Mouse (Mus musculus) intestine, postnatal 0 days (tissue): Measurements from ENCODE around the gene Gata2. TPM values are rescaled to one million over a fixed set of nuclear protein-coding genes. Genes with fewer than 3 reads are reported as not detected.

Experiments used
- ATAC-seq: fragments of 200-750 bp; cut with Nextera tagmentation; 2 replicates; pipeline ENCODE4 v1.8.0; 2017; ENCODE audit warnings: mild to moderate bottlenecking, moderate TSS enrichment, moderate library complexity
- H3K27ac ChIP-seq: fragments of 300-500 bp; sonication (generic); 2 replicates; pipeline ENCODE4 v1.5.1; 2014; ENCODE audit warnings: mild to moderate bottlenecking, low read depth, low read length, moderate library complexity
- H3K27me3 ChIP-seq: fragments of 300-500 bp; sonication (generic); replicated peaks from 2 replicates; pipeline ENCODE4 v1.6.1; 2014; ENCODE audit warnings: low read length, mixed read lengths; ENCODE audit not compliant: control insufficient read depth, insufficient read depth
- H3K36me3 ChIP-seq: fragments of 300-500 bp; sonication (generic); 2 replicates; pipeline ENCODE4 v1.6.1; 2014; ENCODE audit warnings: mild to moderate bottlenecking, moderate library complexity; ENCODE audit not compliant: control insufficient read depth, insufficient read depth
- H3K4me1 ChIP-seq: fragments of 300-500 bp; sonication (generic); replicated peaks from 2 replicates; pipeline ENCODE4 v1.6.1; 2014; ENCODE audit warnings: antibody characterized with exemption, low read length, mixed read lengths; ENCODE audit not compliant: control insufficient read depth, insufficient read depth
- H3K4me2 ChIP-seq: fragments of 300-500 bp; sonication (generic); replicated peaks from 2 replicates; pipeline ENCODE4 v1.6.1; 2014; ENCODE audit warnings: low read depth, mild to moderate bottlenecking, moderate library complexity
- H3K4me3 ChIP-seq: fragments of 300-500 bp; sonication (generic); 2 replicates; pipeline ENCODE4 v1.5.1; 2014; ENCODE audit warnings: low read depth, low read length
- H3K9ac ChIP-seq: fragments of 300-500 bp; sonication (generic); 2 replicates; pipeline ENCODE4 v1.6.1; 2014; ENCODE audit warnings: mild to moderate bottlenecking, low read depth, low read length
- H3K9me3 ChIP-seq: fragments of 300-500 bp; sonication (generic); 2 replicates; pipeline ENCODE4 v1.6.1; 2016; ENCODE audit warnings: mixed run types; ENCODE audit not compliant: control insufficient read depth
- CTCF ChIP-seq: sonication (generic); IDR thresholded peaks from 2 replicates; pipeline ENCODE4 v1.5.1; 2016; ENCODE audit warnings: low read depth, mild to moderate bottlenecking, control low read depth, antibody characterized with exemption, moderate library complexity
- WGBS: fragments of 180-500 bp; shearing (Covaris S2); extraction: QIAGEN DNeasy Blood & Tissue Kit; methylation state at CpG from one replicate; pipeline ENCODE4 v1.1.7; 2014; 5-methylcytosine and 5-hydroxymethylcytosine counted together
- polyA plus RNA-seq: library from polyadenylated mRNA; unstranded; fragments of >200 nt; fragmentation: Nextera tagmentation; extraction: Ambion mirVana; gene quantifications from 2 replicates; pipeline ENCODE4 v1.2.1, GENCODE M21; 2015

Gata2 gene
- 3.5 and 3.7 TPM in 2 replicates for polyA plus RNA-seq

DNA sequence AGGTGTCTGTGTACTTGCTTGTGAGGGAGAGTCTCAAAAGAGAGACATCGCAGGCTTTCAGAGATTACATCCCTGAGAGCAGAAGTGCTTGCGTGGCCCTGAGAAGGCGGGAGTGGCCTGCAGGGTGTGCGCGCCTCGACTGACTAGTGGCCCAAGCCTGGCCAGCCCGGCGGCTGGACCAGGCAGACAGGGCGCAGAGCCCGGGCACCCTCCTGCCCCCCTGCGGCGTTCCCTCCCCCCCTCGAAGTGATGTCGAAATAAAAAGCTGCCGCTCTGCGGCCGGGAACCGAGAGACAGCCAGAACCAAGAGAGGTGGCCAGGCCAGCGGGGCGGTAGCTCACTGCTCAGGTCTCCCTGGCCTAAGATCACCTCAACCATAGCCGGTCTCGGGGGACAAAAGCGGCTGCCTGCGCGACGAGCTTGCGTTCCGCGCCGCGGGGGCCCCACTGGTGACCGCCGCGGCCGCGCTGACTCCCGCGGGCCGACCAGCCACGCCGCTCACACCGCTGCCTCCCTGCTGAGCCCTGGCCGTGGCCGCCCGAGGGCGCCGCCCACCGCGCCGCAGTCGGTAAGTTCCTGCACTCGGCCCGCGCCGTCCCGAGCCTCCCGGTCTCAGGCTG lies at the start of gene Gata2:
Gene Gata2 (plus strand): TSS at position 459 of the 620 bp plus-strand sequence.
- 3% methylated on average over 42 of the region's 57 CpGs for WGBS
- no peak within 1 kb of the TSS for H3K9ac ChIP-seq
- peak within 1 kb of the TSS; percentile 42 for H3K4me3 ChIP-seq
- H3K4me1 ChIP-seq: peaks cover 11% of the 10 kb centered on the region; the same call in 1 of the 2 replicates
- H3K27me3 ChIP-seq: peaks cover 100% of the 10 kb centered on the region
- H3K27ac ChIP-seq: no peak within 1 kb of the TSS
- peak; percentile 38 for TF ChIP-seq CTCF
- peak within 1 kb of the TSS; percentile 65 for H3K4me2 ChIP-seq
- H3K9me3 ChIP-seq: no peaks in the 10 kb centered on the region
- no peaks in the 10 kb centered on the region for H3K36me3 ChIP-seq
- ATAC-seq: no peak

DNA sequence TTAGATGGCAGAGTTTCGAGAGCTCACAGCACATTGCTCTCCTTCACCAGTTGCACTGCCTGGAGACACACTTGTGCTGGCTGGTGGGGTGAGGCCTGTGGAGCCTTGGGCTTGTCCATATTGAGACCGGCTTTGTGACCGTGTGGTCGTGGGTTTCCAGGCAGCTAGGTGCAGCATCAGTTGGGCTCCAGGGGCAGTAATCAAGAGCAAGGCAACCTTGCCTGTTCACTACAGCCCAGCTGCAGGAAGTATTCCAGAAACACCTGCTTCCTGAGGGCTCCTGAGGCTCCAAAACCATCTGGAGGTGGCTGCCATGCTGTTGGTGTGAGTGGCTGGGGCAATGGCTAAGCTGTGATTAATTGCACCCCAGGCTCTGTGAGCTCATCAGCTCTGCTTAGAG lies 47.9 kb upstream of the Gata2 start:
- TF ChIP-seq CTCF: no peak
- H3K27ac ChIP-seq: no peak overlapping the region
- H3K9me3 ChIP-seq: no peaks in the 10 kb centered on the region
- ATAC-seq: no peak
- H3K4me2 ChIP-seq: no peak overlapping the region
- H3K4me1 ChIP-seq: no peaks in the 10 kb centered on the region
- 79% methylated on average over 4 of the region's 4 CpGs for WGBS
- no peaks in the 10 kb centered on the region for H3K36me3 ChIP-seq
- no peak overlapping the region for H3K9ac ChIP-seq
- no peaks in the 10 kb centered on the region for H3K27me3 ChIP-seq
- no peak overlapping the region for H3K4me3 ChIP-seq

- TF ChIP-seq CTCF: no peak
- H3K4me1 ChIP-seq: no peaks in the 10 kb centered on the region
- WGBS: 70% methylated on average over 8 of the region's 8 CpGs
- H3K9me3 ChIP-seq: no peaks in the 10 kb centered on the region
- no peak overlapping the region for H3K27ac ChIP-seq
- ATAC-seq: no peak
- no peaks in the 10 kb centered on the region for H3K27me3 ChIP-seq
- no peak overlapping the region for H3K9ac ChIP-seq
- H3K36me3 ChIP-seq: no peaks in the 10 kb centered on the region
- H3K4me2 ChIP-seq: no peak overlapping the region
- no peak overlapping the region for H3K4me3 ChIP-seq
Observed at GRCm38 (mm10) chr6:88146576-88146975, 47.1 kb upstream of the Gata2 start.

- no peaks in the 10 kb centered on the region for H3K9me3 ChIP-seq
- no peak for ATAC-seq
- H3K9ac ChIP-seq: no peak overlapping the region
- TF ChIP-seq CTCF: no peak
- no peaks in the 10 kb centered on the region for H3K4me1 ChIP-seq
- no peak overlapping the region for H3K4me3 ChIP-seq
- no peak overlapping the region for H3K27ac ChIP-seq
- no peaks in the 10 kb centered on the region for H3K36me3 ChIP-seq
- WGBS: 77% methylated on average over 14 of the region's 16 CpGs
- H3K4me2 ChIP-seq: 0 out of 2 replicates have a peak overlapping the region, but pooled peaks have one; percentile 6
- H3K27me3 ChIP-seq: no peaks in the 10 kb centered on the region
Observed at GRCm38 (mm10) chr6:88147411-88148003, 46.2 kb upstream of the Gata2 start.

- H3K4me2 ChIP-seq: no peak overlapping the region
- TF ChIP-seq CTCF: peak; percentile 46
- no peak for ATAC-seq
- no peaks in the 10 kb centered on the region for H3K4me1 ChIP-seq
- H3K4me3 ChIP-seq: no peak overlapping the region
- H3K27me3 ChIP-seq: no peaks in the 10 kb centered on the region
- WGBS: 68% methylated on average over 4 of the region's 4 CpGs
- H3K9ac ChIP-seq: no peak overlapping the region
- H3K27ac ChIP-seq: no peak overlapping the region
- H3K36me3 ChIP-seq: no peaks in the 10 kb centered on the region
- H3K9me3 ChIP-seq: no peaks in the 10 kb centered on the region
Observed at GRCm38 (mm10) chr6:88151335-88151734, 42.4 kb upstream of the Gata2 start.

GRCm38 (mm10) chr6:88152127-88152705 lies 41.5 kb upstream of the Gata2 start:
- 70% methylated on average over 14 of the region's 14 CpGs for WGBS
- Histone ChIP-seq H3K9ac (no peak overlapping the region), H3K36me3 (no peaks in the 10 kb centered on the region), H3K4me1 (no peaks in the 10 kb centered on the region), H3K4me3 (no peak overlapping the region), H3K27ac (no peak overlapping the region), H3K4me2 (0 out of 2 replicates have a peak overlapping the region, but pooled peaks have one; percentile 10), H3K27me3 (no peaks in the 10 kb centered on the region), H3K9me3 (no peaks in the 10 kb centered on the region)
- no peak for TF ChIP-seq CTCF
- no peak for ATAC-seq
